In genomic region chr8:8690146-8691092, GRCm38 (mm10) we compare ENCODE assay signal across 8 mouse cellular contexts. TPM values are rescaled to one million over a fixed set of nuclear protein-coding genes. Genes with fewer than 3 reads are reported as not detected.
A peak's percentile ranks its signal among the peaks of the same experiment; 100 is the strongest.
DNase-seq lines count a peak whose midpoint lies in the region; ATAC-seq and TF ChIP-seq lines count a peak whose summit lies in the region.

Gene Arglu1 (minus strand): TSS chr8:8690521.

- H3K9ac ChIP-seq in hindbrain, postnatal 0 days (replicated peaks; ENCODE audit: low read length), result peak within 1 kb of the TSS; percentile 100

- peaks cover 19% of the 10 kb centered on the region for H3K4me1 ChIP-seq in hindbrain, postnatal 0 days (ENCODE audit: insufficient read depth, low read length)

- no peaks in the 10 kb centered on the region for H3K9me3 ChIP-seq in hindbrain, postnatal 0 days (ENCODE audit: low read length)

- H3K4me3 ChIP-seq in gastrocnemius, adult 2 months, result peak within 1 kb of the TSS; percentile 83
- peak within 1 kb of the TSS; percentile 94 for H3K4me3 ChIP-seq in hindbrain, postnatal 0 days (ENCODE audit: low read length)
- H3K4me3 ChIP-seq in left cerebral cortex, adult 2 months, result peak within 1 kb of the TSS; percentile 65

- H3K27me3 ChIP-seq in hindbrain, postnatal 0 days (ENCODE audit: insufficient read depth, low read length), result no peaks in the 10 kb centered on the region

- peak within 1 kb of the TSS; percentile 92 for H3K4me2 ChIP-seq in hindbrain, postnatal 0 days (ENCODE audit: low read depth, low read length)

- H3K27ac ChIP-seq in gastrocnemius, adult 2 months, result peak within 1 kb of the TSS; percentile 94
- H3K27ac ChIP-seq in hindbrain, postnatal 0 days, result peak within 1 kb of the TSS; percentile 98
- peak within 1 kb of the TSS; percentile 87 for H3K27ac ChIP-seq in left cerebral cortex, adult 2 months

- no peak for TF ChIP-seq CTCF in gastrocnemius, adult 2 months (IDR thresholded peaks at IDR 0.05)
- no peak for TF ChIP-seq CTCF in hindbrain, postnatal 0 days (IDR thresholded peaks at IDR 0.05; ENCODE audit: low read depth)
- TF ChIP-seq CTCF in left cerebral cortex, adult 2 months (IDR thresholded peaks at IDR 0.05), result no peak

- WGBS in hindbrain, postnatal 0 days, result 2% methylated on average over 62 of the region's 81 CpGs

- no peaks in the 10 kb centered on the region for H3K36me3 ChIP-seq in hindbrain, postnatal 0 days (ENCODE audit: insufficient read depth, low read length)

- peak; percentile 82 for DNase-seq in WW6 (ENCODE audit: low read depth, low spot score)
- DNase-seq in cerebellum, postnatal 4 days (ENCODE audit: low spot score in 2 of 2), result peak; percentile 97 to 99
- DNase-seq in gastrocnemius, adult 2 months, result peak; percentile 99
- peak; percentile 98 for DNase-seq in hindbrain, postnatal 0 days (ENCODE audit: low spot score)
- peak; percentile 98 to 99 for DNase-seq in left cerebral cortex, adult 2 months (ENCODE audit: extremely low spot score in 1 of 2, low spot score in 2 of 2)
- peak; percentile 96 to 98 for DNase-seq in right cerebral cortex, adult 2 months (ENCODE audit: low spot score in 2 of 2)
- DNase-seq in urinary bladder, postnatal 14 days (ENCODE audit: low spot score), result peak; percentile 97

- intact Hi-C loops in gastrocnemius, adult 2 months (cut with DNase I), result no loop called here
- intact Hi-C loops in left cerebral cortex, adult 2 months (cut with DNase I), result no loop called here

- ATAC-seq in hindbrain, postnatal 0 days, result peak; percentile 98
- ATAC-seq in megakaryocyte, adult 5-6 weeks (ENCODE audit: poor library complexity, severe bottlenecking), result peak; percentile 96

RNA-seq across cellular contexts. Expression of gene Arglu1, which starts in this region (rescaled TPM):
- 10 to 100 TPM; 36.4 to 41.4 TPM for total RNA-seq in gastrocnemius, adult 2 months (2021)
- 55.6 and 71.9 TPM in 2 replicates for total RNA-seq in hindbrain, postnatal 0 days (2014; rRNA removed)
- polyA plus RNA-seq in hindbrain, postnatal 0 days (2015; fragmentation: Nextera tagmentation; extraction: Ambion mirVana), result 158 and 175 TPM in 2 replicates
- 100 to 1,000 TPM; 102 to 109 TPM for total RNA-seq in left cerebral cortex, adult 2 months (2021)
- total RNA-seq in megakaryocyte, adult 5-6 weeks (2015), result 55.8 and 64.7 TPM in 2 replicates
- 78.2 and 80.9 TPM in 2 replicates for total RNA-seq in megakaryocyte, adult 5-6 weeks (2017)

Comparison
In these comparisons a context has a peak if more than half of its experiments do, and no peak if none do; other contexts are left out.
1. Peak in every context shown above with its lines: DNase-seq, ATAC-seq, H3K4me3 ChIP-seq and H3K27ac ChIP-seq.